Mouse (Mus musculus) bone marrow, adult 2 months (tissue): ENCODE results near the gene Lsamp.

ENCODE experiments used
- CTCF ChIP-seq: fragments of 200-500 bp; IDR thresholded peaks from 2 replicates; pipeline ENCODE4 v1.5.1; 2011; ENCODE audit warnings: low read length, control low read depth; ENCODE audit not compliant: control insufficient read depth, insufficient read depth
- POLR2A ChIP-seq: fragments of 200-500 bp; IDR thresholded peaks from 2 replicates; pipeline ENCODE4 v1.6.1; 2011; ENCODE audit warnings: low read depth, mild to moderate bottlenecking, control low read depth, low read length, borderline replicate concordance; ENCODE audit not compliant: control insufficient read depth

- TF ChIP-seq CTCF: no peak
- TF ChIP-seq POLR2A: no peak
These were observed 1581.1 kb downstream of the Lsamp start for GRCm38 (mm10) chr16:41565233-41565632.
